Mouse (Mus musculus) ES-E14 (cell line): ENCODE measurements at regions not wholly inside any gene's neighbourhood (a gene's known extent, or its start where the extent isn't known, plus 50 kb on each side); places are given as distances from the start of the nearest gene placed in this dataset.

ENCODE experiments used
- CHD2 ChIP-seq: IDR thresholded peaks from 2 replicates; pipeline ENCODE4 v1.6.1; 2014; ENCODE audit warnings: mild to moderate bottlenecking, low read depth, low read length, inconsistent platforms
- HCFC1 ChIP-seq: IDR thresholded peaks from 2 replicates; pipeline ENCODE4 v1.6.1; 2012; ENCODE audit warnings: low read length, inconsistent platforms, borderline replicate concordance; ENCODE audit not compliant: insufficient read depth
- MAFK ChIP-seq: IDR thresholded peaks from 2 replicates; pipeline ENCODE4 v1.6.1; 2014; ENCODE audit warnings: mild to moderate bottlenecking, low read depth, low read length, inconsistent platforms; ENCODE audit not compliant: insufficient read depth
- ZC3H11A ChIP-seq: IDR thresholded peaks from 2 replicates; pipeline ENCODE4 v1.6.1; 2012; ENCODE audit warnings: low read depth, mild to moderate bottlenecking, inconsistent platforms, low read length, borderline replicate concordance
- ZNF384 ChIP-seq: IDR thresholded peaks from 2 replicates; pipeline ENCODE4 v1.6.1; 2012; ENCODE audit warnings: low read depth, low read length, inconsistent platforms

DNA sequence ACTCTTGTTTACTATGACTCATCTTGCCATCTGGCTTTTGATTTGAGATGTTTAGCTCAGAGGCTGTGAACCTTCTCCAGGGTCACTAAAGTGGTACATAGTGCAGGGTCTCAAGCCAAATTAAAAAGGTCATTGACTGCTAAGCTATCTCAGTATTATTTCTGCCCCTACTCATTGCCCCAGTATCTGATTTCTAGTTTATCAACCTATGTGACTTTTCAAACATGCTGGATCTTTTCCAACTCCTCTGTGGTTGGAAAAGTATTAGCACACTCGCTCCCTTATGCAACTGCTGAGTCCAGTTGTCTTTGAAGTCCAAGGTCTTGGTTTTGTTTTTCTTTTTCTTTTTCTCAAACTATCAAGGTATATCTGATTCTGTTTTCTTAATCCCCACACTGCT is 301.0 kb downstream of the Pdzph1 start:
- no peak for TF ChIP-seq CHD2
- TF ChIP-seq ZC3H11A: no peak
- TF ChIP-seq ZNF384: no peak
- no peak for TF ChIP-seq MAFK
- no peak for TF ChIP-seq HCFC1
